Comparison of ENCODE assay signal across 16 mouse cellular contexts in the genomic region with DNA sequence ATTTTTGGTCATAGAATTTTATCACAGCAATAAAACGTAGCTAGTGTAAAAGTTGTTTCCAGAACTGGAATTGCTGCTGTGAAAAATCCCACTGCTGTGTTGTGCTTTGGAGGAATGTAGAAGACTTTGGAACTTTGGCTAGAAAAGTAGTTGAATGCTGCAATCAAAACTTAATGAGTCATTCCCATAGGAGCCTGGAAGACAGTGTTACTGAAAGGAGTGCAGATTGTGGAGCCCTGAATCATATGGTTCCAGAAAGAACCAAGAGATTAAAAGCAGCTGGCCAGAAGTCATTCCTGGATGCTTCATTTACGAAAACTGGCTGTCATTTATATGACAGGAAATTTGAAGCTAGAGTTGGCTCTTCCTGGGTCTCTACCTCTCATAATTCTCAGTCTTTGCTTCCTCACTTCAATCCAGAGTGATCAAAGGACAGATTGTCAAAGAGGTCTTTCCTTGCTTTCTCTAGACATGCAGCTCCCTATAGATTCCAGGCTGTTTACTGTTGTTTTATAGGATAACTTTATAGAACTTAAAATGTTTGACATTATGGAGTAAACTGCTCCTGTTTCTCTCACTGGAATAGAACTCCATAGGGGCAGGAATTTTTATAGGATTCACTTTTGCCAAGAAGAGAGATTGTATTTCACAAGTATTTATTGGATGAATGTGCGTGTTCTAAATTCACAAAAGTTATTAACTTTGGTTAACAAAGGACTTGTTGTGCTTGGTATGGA.
DNase-seq lines count a peak whose midpoint lies in the region; ATAC-seq lines count a peak whose summit lies in the region.
"Had no signal": no experiment of that assay in that cellular context is flagged by ENCODE, and none has a peak within 500 bp of the region (broad histone marks: within the 10 kb centered on the region; RNA-seq: fewer than 3 reads in every experiment).

No protein-coding gene starts in this region.

- H3K4me2 ChIP-seq in intestine, embryonic 16.5 days (ENCODE audit: low read depth, low read length): no peak overlapping the region
- H3K4me2 ChIP-seq: kidney, embryonic 15.5 days had no signal

- no peaks in the 10 kb centered on the region for H3K4me1 ChIP-seq in intestine, embryonic 16.5 days (ENCODE audit: control insufficient read depth, insufficient read depth, low read length)
- H3K4me1 ChIP-seq: kidney, embryonic 15.5 days had no signal

- peak; percentile 61 for DNase-seq in heart, adult 11 months
- no peak for DNase-seq in heart, postnatal 14 days
- peak; percentile 2 to 24 for DNase-seq in left cerebral cortex, postnatal 14 days (ENCODE audit: low spot score in 2 of 2)
- no peak for DNase-seq in left cerebral cortex, postnatal 36 days (ENCODE audit: low spot score in 2 of 2)
- peak; percentile 51 for DNase-seq in Muller cell, postnatal 12 days (ENCODE audit: inconsistent ontology term)
- no peak for DNase-seq in adrenal gland, postnatal 10 days
- DNase-seq: adrenal gland, adult 8-10 months; cerebellum, adult 9-11 months; embryo, embryonic 11 days; heart, postnatal 4 days; layer of hippocampus, adult 9-11 months had no signal

- H3K4me3 ChIP-seq in intestine, embryonic 16.5 days (ENCODE audit: low read length): no peak overlapping the region
- H3K4me3 ChIP-seq: erythroblast, embryonic 14.5 days; kidney, embryonic 15.5 days had no signal

- H3K27me3 ChIP-seq in intestine, embryonic 16.5 days (replicated peaks; ENCODE audit: control insufficient read depth, insufficient read depth, low read length): no peaks in the 10 kb centered on the region
- H3K27me3 ChIP-seq: kidney, embryonic 15.5 days had no signal

- WGBS in intestine, embryonic 16.5 days: 73% methylated on average over 3 of the region's 3 CpGs

- peak; percentile 55; the same call in 1 of the 2 replicates for ATAC-seq in intestine, embryonic 16.5 days
- ATAC-seq in megakaryocyte progenitor cell, adult 5-6 weeks (replicated peaks; ENCODE audit: poor library complexity): no peak
- ATAC-seq: hindbrain, postnatal 0 days had no signal

- no peak overlapping the region for H3K9ac ChIP-seq in intestine, embryonic 16.5 days (ENCODE audit: low read depth, low read length)
- H3K9ac ChIP-seq: kidney, embryonic 15.5 days had no signal

- H3K36me3 ChIP-seq in intestine, embryonic 16.5 days (ENCODE audit: control insufficient read depth, insufficient read depth, low read length): no peaks in the 10 kb centered on the region
- H3K36me3 ChIP-seq: kidney, embryonic 15.5 days had no signal

- intact Hi-C loops in heart, postnatal 14 days (cut with DNase I): no loop called here
- intact Hi-C loops in left cerebral cortex, postnatal 14 days (cut with DNase I): no loop called here
- intact Hi-C loops in left cerebral cortex, postnatal 36 days (cut with DNase I): no loop called here

- H3K9me3 ChIP-seq in intestine, embryonic 16.5 days (ENCODE audit: control insufficient read depth, low read length): no peaks in the 10 kb centered on the region
- H3K9me3 ChIP-seq: kidney, embryonic 15.5 days had no signal

- no peak overlapping the region for H3K27ac ChIP-seq in intestine, embryonic 16.5 days (ENCODE audit: low read length)
- H3K27ac ChIP-seq: hindbrain, postnatal 0 days; kidney, embryonic 15.5 days had no signal

Comparison
In these comparisons a context has a peak if more than half of its experiments do, and no peak if none do; other contexts are left out.
1. DNase-seq: peak in heart, adult 11 months (single experiment), left cerebral cortex, postnatal 14 days (2 of 2) and Muller cell, postnatal 12 days (single experiment); none in heart, postnatal 14 days (0 of 2), left cerebral cortex, postnatal 36 days (0 of 2) and adrenal gland, postnatal 10 days (single experiment).